Mouse (Mus musculus): ENCODE data around the gene Vmn1r70. TPM values are rescaled to one million over a fixed set of nuclear protein-coding genes. Genes with fewer than 3 reads are reported as not detected.

Vmn1r70 gene
- polyA plus RNA-seq (2012; rRNA removed) = not detected in 2 replicates

GRCm38 (mm10) chr7:10631232-10631631 is at the start of gene Vmn1r70:
TSS of gene Vmn1r70 (plus strand) at chr7:10631532.
- 62% methylated on average over 1 of the region's 1 CpGs for WGBS
- no peak within 1 kb of the TSS for H3K4me3 ChIP-seq (replicated peaks; ENCODE audit: extremely low read depth, low read depth, low read length)
- DNase-seq = no peak
- H3K4me1 ChIP-seq (ENCODE audit: control insufficient read depth, insufficient read depth, low read length) = no peaks in the 10 kb centered on the region
- no peak for TF ChIP-seq CTCF (IDR thresholded peaks at IDR 0.05; ENCODE audit: insufficient read depth, low read length)
- TF ChIP-seq POLR2A (IDR thresholded peaks at IDR 0.05; ENCODE audit: borderline replicate concordance, extremely low read depth, low read depth, low read length) = no peak

GRCm38 (mm10) chr7:10613559-10613958 is 17.8 kb upstream of the Vmn1r70 start, which contains the start of gene Vmn1r69:
TSS of gene Vmn1r69 (minus strand) at chr7:10613659.
- Histone ChIP-seq H3K4me3 (replicated peaks; ENCODE audit: extremely low read depth, low read depth, low read length) (no peak within 1 kb of the TSS), H3K4me1 (ENCODE audit: control insufficient read depth, insufficient read depth, low read length) (no peaks in the 10 kb centered on the region)
- DNase-seq = no peak
- TF ChIP-seq POLR2A (IDR thresholded peaks at IDR 0.05; ENCODE audit: borderline replicate concordance, extremely low read depth, low read depth, low read length) (no peak), CTCF (IDR thresholded peaks at IDR 0.05; ENCODE audit: insufficient read depth, low read length) (no peak)

Other genes starting within 250 kb of the Vmn1r70 start
- gene Vmn1r67, start 188.2 kb upstream of the Vmn1r70 start, polyA plus RNA-seq (2012; rRNA removed) = not detected in 2 replicates
- 0.19 and 0.37 TPM in 2 replicates for gene Zik1, start 136.1 kb upstream of the Vmn1r70 start, polyA plus RNA-seq (2012; rRNA removed)
- not detected in 2 replicates for gene Vmn1r68, start 73.0 kb upstream of the Vmn1r70 start, polyA plus RNA-seq (2012; rRNA removed)
- not detected in 2 replicates for gene Vmn1r69, start 17.9 kb upstream of the Vmn1r70 start, polyA plus RNA-seq (2012; rRNA removed)
- gene Nlrp4b, start 56.3 kb downstream of the Vmn1r70 start, polyA plus RNA-seq (2012; rRNA removed) = not detected in 2 replicates
- not detected in 2 replicates for gene Vmn1r71, start 122.8 kb downstream of the Vmn1r70 start, polyA plus RNA-seq (2012; rRNA removed)